Mouse (Mus musculus) frontal cortex, postnatal 14 days (tissue): ENCODE measurements around the gene Kctd3.

Experiments
- DNase-seq, 2 experiments: peaks; one replicate each; pipeline ENCODE4 v3.0.0; 2022; ENCODE audit warnings: low spot score in 2 of 2

Gene Kctd3

GRCm38 (mm10) chr1:189007980-189008324, 311 bp upstream of the Kctd3 start:
- no peak for DNase-seq

DNA sequence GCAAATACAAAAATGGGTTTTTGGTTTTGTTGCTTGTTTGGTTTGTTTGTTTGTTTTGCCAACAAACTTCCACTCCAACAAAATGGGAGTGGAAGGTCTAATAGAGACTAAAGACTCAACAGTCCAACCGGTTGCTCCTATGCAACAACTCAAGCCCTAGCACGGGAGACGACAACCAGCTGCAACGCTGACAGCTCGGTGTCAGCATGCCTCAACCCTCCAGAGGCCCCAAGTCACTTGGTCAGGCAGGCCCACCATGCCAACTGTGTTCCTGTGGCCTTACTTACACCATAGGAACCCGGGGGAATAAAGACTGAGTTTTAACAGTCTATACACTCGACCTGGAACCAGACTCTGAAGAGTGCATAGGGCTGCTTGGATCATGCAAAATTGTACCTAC, 815 bp downstream of the Kctd3 start:
- no peak for DNase-seq

DNA sequence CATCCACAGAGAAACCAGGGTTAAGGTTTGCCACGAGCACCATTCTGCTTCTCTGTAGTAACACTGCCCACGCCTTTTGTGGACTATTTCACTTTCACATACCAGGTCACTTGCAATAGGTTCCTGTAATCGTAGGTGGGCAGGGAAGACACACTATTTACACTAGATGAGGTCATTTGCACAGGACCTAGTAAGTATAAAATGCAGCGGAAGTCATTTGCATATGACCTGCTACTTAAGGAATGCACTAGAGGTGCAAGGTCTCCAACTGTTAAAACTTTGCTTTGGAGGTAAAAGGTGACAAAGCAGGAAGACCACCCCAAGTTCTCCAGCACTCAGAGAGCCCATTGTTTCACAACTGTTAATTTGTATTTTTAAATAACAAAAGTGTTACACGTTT, 1.4 kb downstream of the Kctd3 start:
- no peak for DNase-seq

DNA sequence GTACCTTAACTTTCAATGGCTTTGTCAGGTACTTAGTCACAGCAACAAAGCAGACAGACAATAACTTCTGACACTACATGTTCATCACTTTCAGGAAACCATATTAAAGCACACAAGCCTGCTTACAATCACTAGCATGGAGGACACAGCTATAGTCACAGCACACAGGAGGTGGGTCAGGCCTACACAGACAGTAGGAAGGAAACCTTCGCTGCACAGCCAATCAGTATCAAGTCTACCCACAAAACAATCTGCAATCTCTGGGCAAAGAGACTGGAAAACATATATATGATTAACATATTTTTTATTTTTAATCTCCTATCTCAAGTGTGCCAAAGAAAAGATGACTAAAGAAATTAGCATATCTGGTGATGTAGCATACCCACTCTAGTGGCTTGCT, 2.9 kb downstream of the Kctd3 start:
- no peak for DNase-seq

DNA sequence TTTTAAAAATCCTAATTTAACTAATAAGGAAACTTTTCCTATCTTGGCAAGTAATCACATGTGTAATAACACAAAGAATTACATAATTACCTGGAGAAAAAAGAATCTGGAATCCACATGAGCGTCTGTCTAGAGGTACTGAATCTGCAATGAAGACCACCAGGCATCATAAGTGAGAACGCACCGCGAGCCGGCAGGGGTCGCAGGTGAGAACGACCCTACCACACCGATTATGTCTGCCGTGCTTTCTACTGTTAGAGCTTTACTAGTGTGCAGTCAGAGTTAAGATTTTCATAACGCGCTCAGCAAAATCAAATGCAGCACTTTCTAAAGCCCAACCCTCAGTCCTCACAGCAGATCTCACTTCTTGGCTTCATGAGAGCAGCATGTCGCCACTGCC, 5.8 kb downstream of the Kctd3 start:
- DNase-seq, result no peak

DNA sequence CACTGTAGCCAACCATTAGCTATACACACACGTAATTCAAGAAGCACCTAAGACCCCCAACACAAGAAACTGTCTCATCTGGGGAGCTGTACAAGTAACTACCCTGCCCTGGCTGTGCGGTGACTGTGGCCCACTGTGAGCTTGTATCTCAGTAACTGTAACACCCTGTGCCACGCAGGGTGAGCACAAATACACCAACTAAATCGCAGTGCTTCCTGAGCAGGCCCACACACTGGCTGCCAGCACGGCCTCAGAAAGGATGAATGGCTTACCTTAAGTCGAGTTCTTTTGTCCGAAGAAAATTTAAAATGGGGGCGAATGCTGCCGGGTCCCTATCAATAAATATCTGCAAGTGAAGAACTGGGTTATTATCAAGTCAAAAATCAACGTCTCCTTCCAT, 7.7 kb downstream of the Kctd3 start:
- no peak for DNase-seq

DNA sequence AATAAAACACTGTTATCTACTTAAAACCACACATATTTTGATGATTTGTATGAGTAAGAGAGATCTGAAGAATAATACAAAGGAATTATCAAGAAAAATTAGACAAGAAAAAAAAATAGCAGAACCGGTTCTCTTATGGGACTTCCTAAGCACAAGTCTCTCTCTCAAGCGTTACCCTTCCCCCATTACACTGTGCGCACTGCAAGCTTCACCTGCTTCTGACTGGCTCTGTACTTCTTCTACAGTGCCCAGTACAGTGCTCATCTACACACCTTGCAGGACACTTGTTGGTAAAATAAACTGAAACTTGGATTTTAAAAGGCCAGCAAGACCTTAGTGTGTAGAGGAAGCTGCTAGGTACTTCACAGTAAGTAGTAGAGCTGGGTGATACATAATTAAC, 9.7 kb downstream of the Kctd3 start:
- DNase-seq, result no peak

- DNase-seq, result peak in 1 of 2 experiments; percentile 38
Measured at GRCm38 (mm10) chr1:188993218-188993617, 14.4 kb downstream of the Kctd3 start.

DNA sequence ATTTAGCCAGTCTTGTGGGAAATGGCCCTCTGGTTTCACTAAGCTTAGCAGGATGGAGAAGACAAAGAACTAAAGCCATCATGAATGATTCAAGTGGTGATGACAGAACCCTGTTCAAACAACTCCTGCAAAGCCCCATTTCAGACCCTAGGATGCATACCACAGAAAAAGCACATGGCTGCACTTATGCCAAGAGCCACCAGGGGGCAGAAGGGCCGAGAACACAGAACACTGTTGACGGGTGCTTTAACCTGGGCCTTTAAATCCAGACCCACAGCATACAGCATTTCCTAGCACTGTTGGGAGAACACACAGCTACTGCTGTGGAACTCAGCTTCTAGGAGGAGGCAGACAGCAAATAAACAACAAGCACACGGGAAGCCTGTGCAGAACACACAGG, 27.6 kb downstream of the Kctd3 start:
- DNase-seq, result peak in 1 of 2 experiments; percentile 38

- no peak for DNase-seq
Measured at GRCm38 (mm10) chr1:188973926-188974325, 33.7 kb downstream of the Kctd3 start.

- no peak for DNase-seq
Measured at GRCm38 (mm10) chr1:188973078-188973477, 34.6 kb downstream of the Kctd3 start.

DNA sequence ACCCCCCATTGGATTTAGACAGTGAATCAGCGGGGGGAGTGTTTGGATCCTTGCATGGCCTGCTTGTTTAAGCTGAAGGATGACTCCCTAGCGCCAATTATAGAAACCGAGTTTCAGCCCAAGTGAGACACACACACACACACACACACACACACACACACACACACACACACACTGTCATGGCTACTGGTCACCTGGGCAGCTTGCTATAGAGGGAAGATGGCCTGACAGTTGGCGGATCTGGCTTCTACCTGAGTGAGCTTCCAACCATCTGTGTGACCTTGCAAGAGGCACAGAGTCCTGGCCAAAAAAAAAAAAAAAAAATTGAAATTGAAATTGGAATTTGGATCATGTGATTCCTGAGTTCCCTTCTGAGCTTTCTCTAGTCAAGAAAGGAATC, 55.1 kb downstream of the Kctd3 start:
- DNase-seq, result no peak

GRCm38 (mm10) chr1:188951091-188951490, 56.5 kb downstream of the Kctd3 start:
- no peak for DNase-seq

DNA sequence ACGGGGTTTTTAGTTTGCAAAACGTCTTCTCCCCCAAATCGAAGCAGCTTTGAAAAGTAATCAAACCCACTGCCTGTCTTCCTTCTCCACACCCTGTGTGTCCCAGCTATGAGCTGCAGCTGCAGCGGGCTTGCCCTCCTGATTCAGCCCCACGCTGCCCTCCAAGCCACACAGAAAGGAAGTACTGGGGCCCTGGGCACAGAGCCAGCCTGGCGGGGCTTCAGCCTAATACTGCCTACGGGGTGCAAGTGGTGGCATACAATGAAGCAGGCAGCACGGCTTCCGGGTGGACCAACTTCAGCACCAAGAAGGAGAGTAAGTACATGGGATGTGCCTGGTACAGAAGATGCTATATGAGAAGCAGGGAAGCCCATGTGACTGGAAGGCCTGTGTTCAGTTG, 59.4 kb downstream of the Kctd3 start:
- DNase-seq, result peak in 1 of 2 experiments; percentile 27

DNA sequence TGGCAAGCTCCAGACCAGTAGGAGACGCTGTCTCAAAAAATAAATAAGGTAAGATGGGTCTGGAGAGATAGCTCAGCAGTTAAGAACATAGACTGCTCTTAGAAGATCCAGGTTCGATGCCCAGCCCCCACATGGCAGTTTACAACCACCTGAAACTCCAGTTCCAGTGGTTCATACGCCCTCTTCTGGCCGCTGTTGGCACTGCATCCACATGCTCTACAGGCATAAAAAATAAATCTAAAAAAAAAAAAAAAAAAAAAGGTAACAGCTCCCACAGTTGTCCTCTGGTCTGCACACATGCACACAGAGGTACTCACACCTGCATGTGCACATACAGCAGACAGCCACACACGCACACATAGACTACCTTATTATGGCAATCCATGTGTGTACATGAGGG, 59.8 kb downstream of the Kctd3 start:
- peak in 1 of 2 experiments; percentile 10 for DNase-seq

GRCm38 (mm10) chr1:188946849-188947248, 60.8 kb downstream of the Kctd3 start:
- no peak for DNase-seq

GRCm38 (mm10) chr1:188945326-188945725, 62.3 kb downstream of the Kctd3 start:
- no peak for DNase-seq

- DNase-seq, result no peak
Measured at GRCm38 (mm10) chr1:188937246-188937780, 70.3 kb downstream of the Kctd3 start.
